Mouse (Mus musculus): ENCODE results near the gene 9130023H24Rik. TPM values are rescaled to one million over a fixed set of nuclear protein-coding genes. Genes with fewer than 3 reads are reported as not detected.

Gene 9130023H24Rik
- polyA plus RNA-seq, 1 experiment: 2.2 TPM

DNA sequence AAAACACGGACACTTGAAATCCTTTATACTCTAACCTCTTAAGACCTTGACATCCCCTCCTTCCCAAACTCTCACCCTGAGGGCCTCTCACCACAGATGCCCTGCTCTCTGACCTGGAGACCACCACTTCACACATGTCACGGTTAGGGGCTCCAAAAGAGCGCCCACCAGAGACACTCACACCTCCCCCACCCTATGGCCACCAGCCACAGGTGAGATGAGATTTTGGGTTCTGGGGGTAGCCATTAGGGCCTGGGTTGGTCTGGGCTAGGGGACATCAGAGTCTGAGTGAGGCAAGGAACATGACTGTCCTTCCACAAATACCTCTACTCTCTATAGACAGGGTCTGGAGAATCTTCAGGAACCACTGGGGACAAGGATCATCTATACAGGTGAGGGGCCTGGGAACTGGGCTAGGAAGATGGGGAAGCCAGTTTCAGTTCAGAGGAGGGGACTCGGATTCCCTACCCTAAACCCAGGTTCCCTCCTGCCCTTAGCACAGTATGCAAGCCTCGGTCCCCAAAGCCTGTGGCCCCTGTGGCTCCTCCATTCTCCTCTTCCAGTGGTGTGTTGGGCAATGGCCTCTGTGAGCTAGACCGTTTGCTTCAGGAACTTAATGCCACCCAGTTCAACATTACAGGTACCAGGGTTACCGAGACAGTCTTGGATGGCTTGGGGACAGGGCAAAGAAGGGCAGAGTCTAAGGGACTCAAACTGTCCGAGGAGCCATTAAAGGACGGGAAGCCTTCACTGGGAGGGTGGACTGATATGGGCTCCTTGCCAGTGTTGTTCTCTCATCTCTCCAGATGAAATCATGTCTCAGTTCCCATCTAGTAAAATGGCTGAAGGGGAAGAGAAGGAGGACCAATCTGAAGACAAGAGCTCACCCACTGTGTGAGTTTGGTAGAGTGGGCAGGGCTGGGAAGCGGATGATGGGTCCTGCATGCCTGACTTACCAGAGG is 10.5 kb upstream of the 9130023H24Rik start:
- WGBS: 69% methylated on average over 10 of the region's 10 CpGs
- DNase-seq (ENCODE audit: low read depth, low spot score): no peak

DNA sequence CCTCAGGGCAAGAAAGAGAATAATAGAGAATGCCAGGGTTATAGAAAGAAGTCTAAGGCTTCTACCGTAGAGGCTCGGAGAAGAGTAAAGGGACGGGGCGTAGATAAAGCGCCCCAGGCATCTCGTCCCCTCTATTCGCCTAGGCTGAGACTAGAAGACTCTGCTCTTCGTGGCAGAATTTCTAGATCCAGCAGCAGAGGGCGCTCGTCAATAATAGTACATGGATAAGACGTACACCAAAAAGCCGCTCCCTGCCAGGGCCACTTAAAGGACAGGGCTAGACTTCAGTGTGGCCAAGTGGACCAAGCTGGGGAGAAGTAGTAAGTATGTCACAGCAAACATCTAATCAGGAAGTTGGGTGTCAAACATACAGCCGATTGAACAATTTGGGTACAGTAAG is 9.6 kb upstream of the 9130023H24Rik start:
- DNase-seq (ENCODE audit: low read depth, low spot score): peak; percentile 45
- WGBS: 2% methylated on average over 13 of the region's 13 CpGs

DNA sequence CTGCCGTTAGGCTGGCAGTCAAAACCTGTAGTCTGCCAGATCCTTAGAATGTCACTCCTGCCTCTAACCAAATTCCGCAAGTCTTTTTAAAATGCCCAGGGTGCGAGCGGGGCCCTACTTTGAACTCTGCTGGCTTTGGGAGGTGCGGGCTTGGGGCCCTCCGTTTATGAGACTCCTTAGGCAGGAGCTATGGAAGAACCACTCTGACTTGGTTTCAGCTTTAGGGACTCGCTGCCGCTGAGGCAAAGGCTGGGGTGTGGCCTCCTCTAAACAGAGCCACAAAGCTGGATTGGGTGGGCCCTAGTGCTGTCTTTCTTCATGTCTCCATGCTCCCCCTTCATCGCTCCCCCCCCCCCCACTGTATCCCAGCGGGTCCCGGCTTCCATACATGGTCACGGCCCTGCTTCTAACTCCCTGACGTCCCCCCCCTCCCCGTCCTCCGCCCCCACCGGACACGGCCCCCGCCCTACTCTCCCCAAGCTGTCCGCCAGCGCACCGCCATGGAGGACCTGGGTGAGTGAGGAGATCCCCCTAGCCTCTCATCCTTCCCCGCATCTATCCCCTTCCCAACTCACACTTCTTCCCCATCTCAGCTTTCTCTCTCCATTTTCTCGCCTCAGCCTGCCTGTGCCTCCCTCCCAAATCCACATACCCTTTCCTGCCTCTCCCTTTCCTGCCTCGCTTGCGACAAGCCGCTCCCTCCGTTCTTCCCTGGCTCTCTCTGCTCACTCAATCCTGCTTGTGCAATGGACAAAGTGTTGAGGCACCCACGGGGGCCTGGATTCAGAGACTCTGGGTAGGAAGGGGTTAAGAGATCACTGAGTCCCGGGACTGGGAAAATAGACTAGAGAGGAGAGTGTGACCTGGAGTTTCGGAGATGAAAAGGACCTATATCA is 8.9 kb upstream of the 9130023H24Rik start, which contains the start of gene Tgfb1i1:
Gene Tgfb1i1 (plus strand): TSS at position 317 of the 896 bp plus-strand sequence.
- DNase-seq (ENCODE audit: low read depth, low spot score): no peak
- WGBS: 7% methylated on average over 30 of the region's 30 CpGs

DNA sequence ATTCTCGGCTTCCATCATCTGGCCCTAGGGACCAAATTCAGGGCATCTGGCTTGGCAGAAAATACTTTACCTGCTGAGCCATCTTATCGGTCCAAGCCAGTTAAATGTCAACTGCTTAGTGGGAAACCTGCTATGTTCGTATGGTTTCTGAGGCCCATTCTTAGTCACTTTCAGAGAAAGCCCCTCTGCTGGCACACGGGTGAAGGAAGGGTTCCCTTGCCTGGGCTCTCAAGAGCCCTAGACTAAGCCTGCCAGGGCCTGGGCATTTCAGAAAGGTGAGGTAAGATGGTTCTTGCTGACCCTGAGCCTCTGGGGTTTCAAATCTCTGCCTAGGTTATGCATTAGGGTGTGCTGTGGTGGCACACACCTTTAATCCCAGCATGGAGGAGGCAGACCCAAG is 7.7 kb upstream of the 9130023H24Rik start:
- DNase-seq (ENCODE audit: low read depth, low spot score): no peak
- WGBS: 89% methylated on average over 4 of the region's 4 CpGs

DNA sequence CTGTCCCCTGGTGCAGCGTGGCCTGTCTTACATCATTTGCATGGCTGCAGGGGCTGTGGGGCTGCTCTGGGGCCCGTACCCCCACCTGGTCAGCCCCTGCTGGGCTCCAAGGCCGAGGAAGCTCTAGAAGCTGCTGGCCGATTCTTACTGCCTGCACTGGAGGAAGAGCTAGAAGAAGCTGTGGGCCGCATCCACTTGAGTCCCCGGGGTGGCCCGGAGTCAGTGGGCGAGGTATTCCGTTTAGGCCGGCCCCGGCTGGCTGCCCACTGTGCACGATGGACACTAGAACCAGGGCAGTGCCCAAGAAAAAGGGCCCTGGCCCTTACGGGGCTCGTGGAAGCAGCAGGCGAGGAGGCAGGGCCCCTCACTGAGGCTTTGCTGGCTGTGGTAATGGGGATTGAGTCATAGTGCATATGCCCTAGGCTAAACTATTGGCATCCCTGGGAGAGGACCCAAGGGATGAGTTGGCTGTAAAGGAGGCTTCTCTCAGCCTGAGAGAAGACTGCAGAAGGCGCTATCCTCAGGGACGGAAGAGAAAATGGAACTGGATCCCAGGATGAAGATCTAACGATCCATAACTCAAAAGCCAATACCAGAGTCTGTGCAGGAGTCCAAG is 6.7 kb upstream of the 9130023H24Rik start:
- 94% methylated on average over 18 of the region's 18 CpGs for WGBS
- no peak for DNase-seq (ENCODE audit: low read depth, low spot score)

DNA sequence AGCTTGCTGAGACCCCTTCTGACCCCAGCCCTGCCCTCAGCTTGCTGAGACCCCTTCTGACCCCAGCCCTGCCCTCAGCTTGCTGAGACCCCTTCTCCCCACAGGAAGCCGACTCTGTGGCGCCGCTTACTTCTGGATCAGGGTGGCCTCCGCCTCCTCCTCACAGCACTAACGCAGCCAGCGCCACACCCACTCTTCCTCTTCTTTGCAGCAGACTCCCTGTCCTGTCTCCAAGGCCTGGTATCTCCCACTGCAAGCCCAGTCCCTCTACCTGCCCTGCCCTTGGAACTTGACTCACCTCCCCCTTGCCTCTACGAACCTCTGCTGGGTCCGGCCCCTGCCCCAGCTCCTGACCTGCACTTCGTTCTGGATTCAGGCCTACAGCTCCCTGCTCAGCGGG is 6.1 kb upstream of the 9130023H24Rik start:
- WGBS: 84% methylated on average over 10 of the region's 10 CpGs
- DNase-seq (ENCODE audit: low read depth, low spot score): no peak

DNA sequence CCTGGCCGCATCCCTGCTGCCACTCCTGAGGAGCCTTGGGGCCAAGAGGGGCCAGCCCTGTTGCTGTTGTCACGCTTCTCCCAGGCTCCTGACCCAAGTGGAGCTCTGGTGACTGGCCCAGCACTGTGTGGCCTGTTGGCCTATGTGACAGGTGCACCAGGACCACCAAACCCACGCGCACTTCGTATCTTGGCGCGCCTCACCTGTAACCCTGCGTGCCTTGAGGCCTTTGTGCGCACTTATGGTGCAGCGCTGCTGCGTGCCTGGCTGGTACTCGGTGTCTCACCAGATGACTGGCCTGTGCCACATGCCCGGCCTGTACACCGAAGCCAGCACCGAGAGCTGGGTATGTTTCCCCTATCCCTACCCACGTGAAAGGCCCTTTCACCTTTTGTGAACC is 4.5 kb upstream of the 9130023H24Rik start:
- DNase-seq (ENCODE audit: low read depth, low spot score): no peak
- WGBS: 93% methylated on average over 16 of the region's 16 CpGs

DNA sequence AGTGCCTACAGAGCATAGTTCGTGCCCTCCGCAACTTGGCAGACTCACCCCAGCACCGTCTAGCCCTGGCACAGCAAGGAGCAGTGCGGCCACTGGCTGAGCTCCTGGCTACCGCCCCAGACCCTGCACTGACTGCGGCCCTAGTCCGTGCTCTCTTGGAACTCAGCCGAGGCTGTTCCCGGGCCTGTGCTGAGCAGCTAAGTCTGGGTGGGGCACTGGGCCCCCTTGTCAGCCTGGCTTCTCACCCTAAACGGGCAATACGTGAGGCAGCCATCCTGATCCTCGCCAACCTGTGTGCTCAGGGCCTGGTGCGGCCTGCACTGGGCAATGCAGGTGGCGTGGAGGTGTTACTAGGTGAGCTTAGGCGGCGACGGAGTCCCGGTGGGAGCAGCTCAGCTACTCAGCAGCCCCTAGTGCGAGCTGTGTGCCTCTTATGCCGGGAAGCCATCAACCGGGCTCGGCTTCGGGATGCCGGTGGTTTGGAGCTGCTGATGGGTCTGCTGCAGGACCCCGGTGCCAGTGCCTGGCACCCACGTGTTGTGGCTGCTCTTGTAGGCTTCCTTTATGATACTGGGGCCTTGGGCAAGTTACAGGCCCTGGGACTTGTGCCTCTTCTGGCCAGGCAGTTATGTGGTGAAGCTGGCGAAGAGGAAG is 2.4 kb upstream of the 9130023H24Rik start:
- no peak for DNase-seq (ENCODE audit: low read depth, low spot score)
- WGBS: 92% methylated on average over 27 of the region's 27 CpGs

DNA sequence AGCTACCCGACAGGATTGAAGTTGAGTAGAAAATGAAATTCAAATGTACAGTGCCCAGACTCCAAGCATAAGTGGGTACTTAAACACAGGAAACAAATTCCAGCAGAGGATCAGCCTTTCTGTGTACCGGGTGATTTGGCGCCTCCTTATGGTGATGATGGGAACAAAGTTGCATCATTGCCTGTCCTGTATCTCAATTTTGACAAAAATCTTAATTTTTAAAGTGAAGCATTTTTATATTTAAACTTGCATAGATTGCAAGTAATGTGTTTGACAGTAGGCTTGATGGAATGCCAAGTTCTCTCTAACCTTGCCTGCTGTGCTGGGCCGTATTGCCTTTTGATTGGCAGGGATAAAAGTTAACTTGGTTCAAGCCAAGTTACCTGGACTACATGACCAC is 1.2 kb upstream of the 9130023H24Rik start:
- DNase-seq (ENCODE audit: low read depth, low spot score): no peak
- WGBS: 20% methylated on average over 4 of the region's 4 CpGs

DNA sequence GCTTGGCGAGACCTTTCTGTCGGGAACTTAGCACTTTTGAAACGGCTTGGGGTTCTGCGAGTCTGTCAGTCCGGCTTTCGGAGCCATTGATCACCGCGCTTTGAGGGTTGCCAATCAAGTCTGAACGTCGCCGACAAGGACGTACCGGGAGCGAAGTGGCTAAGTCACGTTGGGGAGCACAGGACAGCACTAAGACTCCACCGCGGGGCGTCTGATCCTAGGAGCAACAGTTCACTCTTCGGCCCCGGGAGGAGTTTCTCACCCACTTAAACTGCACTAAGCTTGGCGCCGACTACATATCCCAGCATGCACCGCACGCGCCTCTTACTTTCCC is 271 bp downstream of the 9130023H24Rik start:
- no peak for DNase-seq (ENCODE audit: low read depth, low spot score)
- under 1% methylated on average over 25 of the region's 25 CpGs for WGBS

DNA sequence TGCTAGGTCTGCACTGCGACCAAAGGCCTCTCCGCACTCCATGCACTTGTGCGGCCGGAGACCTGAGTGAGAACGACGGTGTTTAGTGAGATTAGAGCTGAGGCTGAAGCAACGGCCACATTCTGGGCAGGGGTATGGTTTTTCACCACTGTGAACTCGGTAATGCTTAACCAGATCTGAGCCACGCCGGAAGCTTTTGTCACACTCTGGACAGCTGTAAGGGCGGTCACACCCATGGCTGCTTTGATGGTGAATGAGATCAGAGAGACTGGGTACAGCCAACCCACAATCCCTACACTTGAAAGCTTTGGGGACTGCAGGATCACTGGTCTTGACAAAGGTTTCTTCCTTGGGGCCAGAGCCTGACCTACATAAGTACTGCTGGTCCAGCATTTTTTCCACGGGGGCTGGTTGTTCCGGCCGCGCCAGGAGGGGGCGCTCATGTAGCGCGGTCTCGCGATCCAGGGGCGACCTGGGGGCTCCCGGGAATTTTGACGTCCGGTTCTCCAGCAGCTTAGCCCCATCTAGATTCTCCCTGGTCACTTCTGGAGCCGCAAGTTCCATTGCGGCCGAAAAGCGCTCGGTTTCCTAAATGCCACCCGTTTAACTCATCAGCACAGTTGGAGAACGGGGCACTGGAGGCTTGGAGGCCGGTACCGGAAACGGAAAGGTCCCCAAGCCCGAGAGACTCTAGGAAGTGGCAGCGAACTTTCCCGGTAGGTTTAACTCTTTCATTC is 807 bp downstream of the 9130023H24Rik start, which contains the start of gene Armc5:
Gene Armc5 (plus strand): TSS at position 487 of the 737 bp plus-strand sequence.
- peak; percentile 58 for DNase-seq (ENCODE audit: low read depth, low spot score)
- WGBS: 17% methylated on average over 37 of the region's 37 CpGs

DNA sequence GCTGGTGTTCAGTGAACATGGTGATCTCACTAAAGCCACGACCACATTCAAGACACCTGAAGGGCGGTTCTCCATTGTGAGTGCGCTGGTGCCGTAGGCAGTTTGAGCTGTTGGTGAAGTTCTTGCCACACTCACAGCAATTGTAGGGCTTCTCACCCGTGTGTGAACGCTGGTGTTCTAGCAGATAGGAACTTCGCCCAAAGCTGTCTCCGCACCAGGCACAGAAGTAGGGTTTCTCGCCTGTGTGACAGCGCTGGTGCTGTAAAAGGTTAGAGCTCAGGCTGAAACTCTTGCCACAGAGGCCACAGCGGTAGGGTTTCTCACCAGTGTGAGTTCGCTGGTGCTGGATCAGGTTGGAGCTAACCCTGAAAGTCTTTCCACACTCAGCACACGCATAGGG is 1.4 kb downstream of the 9130023H24Rik start:
- 92% methylated on average over 13 of the region's 13 CpGs for whole genome bisulfite sequencing
- no peak for DNase-seq (ENCODE audit: low read depth, low spot score)

DNA sequence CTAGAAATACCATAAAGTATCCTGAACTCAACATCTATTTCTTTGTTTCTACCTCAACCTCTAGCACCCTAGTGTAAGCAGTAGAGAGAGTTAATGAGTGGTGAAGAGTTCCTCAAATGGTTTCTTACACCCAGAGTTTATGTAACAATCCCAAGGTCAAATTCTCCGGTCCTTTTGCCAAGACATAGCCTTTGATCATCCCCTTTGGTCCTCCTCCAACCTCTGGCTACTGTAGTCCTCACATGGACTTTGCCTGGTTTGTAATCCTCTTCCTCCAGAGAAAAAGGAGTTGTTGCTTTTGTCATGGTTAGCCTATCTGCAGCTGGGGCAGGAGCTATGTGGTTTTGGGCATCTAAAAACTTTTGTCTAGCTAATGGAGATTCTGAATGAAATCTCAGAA is 2.4 kb downstream of the 9130023H24Rik start:
- no peak for DNase-seq (ENCODE audit: low read depth, low spot score)
- 13% methylated on average over 1 of the region's 1 CpGs for WGBS

DNA sequence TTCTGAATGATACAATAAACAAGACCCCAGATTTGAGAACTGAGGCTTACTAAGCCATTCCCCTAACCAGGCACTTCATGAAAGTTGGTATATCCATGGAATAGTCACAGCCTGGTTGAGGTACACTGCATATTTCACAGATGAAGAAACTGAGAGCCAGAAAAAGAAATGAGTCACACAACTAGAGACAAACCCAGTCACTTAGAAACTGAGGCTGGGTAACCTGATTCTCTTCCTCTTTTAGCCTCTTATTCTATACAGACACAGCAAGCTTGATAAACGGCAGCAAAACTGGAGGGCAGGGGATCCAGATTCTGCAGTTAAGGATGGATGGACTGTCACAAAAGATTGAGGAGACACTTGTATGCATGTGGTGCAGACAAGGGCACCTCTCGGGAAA is 3.0 kb downstream of the 9130023H24Rik start:
- 79% methylated on average over 2 of the region's 2 CpGs for WGBS
- no peak for DNase-seq (ENCODE audit: low read depth, low spot score)

DNA sequence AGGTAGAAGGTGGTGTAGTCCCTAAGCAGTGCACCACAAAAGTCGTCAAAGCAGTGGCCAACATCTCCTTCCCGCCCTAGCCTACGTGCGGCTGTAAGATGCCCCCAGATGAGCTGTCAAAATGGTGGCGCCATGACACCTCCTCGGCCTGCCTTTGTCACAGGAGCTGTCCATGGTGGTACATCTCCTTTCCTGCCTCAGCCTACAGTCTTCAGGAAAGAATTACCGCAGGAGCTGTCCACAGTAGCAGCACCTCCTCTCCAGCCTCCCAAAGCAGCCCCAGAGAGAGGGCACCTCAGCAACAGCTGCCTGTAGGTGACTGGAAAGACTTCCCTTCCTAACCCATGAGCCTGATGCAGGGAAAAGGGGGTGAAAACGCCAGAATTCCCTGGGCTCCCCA is 6.1 kb downstream of the 9130023H24Rik start:
- WGBS: 37% methylated on average over 8 of the region's 8 CpGs
- DNase-seq (ENCODE audit: low read depth, low spot score): no peak

DNA sequence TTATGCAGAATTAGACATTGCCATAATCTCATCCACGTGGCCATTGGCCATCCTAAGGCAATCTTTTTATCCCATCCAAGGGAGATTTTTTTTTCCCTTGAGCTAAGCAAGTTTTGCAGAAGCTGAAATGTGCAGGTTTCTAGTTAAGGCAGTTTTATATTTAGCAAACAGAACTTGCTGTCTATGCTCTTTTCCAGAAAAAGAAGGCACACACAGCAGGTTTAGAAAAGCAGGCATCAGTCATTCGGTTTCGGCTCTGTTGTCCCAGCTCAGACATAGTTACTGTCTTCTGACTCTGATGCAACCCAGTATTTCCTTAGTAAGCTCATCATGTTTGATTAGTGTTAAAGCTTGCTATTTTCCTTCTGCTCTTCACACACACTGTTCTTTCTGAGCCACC is 16.9 kb downstream of the 9130023H24Rik start:
- no peak for DNase-seq (ENCODE audit: low read depth, low spot score)
- WGBS: 68% methylated on average over 3 of the region's 3 CpGs

DNA sequence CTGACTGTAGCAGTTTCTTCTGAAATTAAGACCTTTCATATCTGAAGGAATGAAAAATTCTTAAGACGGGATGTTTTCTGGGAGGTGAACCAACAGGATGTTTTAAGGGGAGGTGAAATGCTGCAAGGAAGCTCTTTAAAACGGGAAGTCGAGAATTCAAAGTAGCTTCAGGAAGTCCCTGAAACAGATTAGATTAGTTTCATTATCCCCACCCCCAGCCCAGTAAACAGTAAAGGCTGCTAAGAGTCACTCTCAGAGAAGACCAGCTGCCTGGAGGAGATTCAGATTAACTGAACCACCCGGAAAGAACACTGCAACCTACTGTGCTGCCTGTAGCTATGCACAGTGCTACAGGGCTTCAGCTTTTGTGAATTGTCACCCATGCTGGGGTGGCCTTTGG is 17.9 kb downstream of the 9130023H24Rik start:
- WGBS: 86% methylated on average over 4 of the region's 4 CpGs
- DNase-seq (ENCODE audit: low read depth, low spot score): no peak

DNA sequence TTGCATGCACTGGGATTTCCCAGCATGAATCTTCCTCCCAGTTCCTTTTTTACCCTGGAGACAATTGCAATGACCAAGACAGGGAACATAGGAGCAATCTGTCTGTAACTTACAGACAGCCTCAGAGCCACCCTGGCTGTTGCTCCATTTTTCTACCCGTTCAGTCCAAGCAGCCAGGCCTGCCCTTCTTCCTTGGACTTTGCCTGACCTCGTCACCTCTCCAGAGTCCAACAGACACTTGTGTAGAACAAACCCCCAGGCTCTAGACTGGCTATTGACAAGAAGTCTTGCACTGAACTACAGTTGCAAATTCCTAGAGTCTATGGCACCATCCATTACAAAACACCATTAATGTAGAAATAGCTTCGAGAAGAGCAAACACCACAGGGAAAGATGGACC is 28.0 kb downstream of the 9130023H24Rik start:
- 49% methylated on average over 3 of the region's 3 CpGs for WGBS
- DNase-seq (ENCODE audit: low read depth, low spot score): no peak

DNA sequence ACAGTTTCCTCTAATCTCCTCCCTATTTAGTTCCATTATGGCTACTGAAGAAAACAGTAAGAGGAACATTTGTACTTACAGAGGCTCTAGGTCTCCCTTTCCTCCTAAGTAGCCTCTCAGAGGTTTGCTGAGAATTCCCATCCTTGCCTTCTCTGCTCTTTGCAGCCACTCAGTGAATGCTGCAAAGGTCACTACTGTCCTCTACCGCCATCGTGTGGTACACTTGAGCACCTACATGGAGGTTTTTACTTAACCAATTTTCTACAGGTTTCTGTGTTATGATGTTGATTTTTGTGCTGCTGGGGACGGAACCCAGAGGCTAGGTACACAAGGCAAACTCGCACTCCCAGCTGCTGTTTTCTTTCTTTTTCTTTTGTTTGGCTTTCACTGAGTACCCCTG is 29.6 kb downstream of the 9130023H24Rik start:
- WGBS: 3% methylated on average over 4 of the region's 4 CpGs
- peak; percentile 44 for DNase-seq (ENCODE audit: low read depth, low spot score)

Data from large intestine, adult 2 months (tissue).